Mouse (Mus musculus) liver, adult 2 months (tissue): ENCODE measurements around the gene H2al1f.
"Not testable (repeated sequence)": the region's sequence is repeated elsewhere in the genome, so short reads cannot be mapped to it uniquely, and the experiment has no call there.

Experiments used
- CTCF ChIP-seq: fragments of 200-500 bp; IDR thresholded peaks from 2 replicates; pipeline ENCODE4 v1.5.1; 2011; ENCODE audit warnings: low read depth, low read length, control low read depth
- POLR2A ChIP-seq: fragments of 200-500 bp; IDR thresholded peaks from 2 replicates; pipeline ENCODE4 v1.6.1; 2011; ENCODE audit warnings: low read length, control low read depth; ENCODE audit not compliant: insufficient read depth; ENCODE audit errors: extremely low read depth

DNA sequence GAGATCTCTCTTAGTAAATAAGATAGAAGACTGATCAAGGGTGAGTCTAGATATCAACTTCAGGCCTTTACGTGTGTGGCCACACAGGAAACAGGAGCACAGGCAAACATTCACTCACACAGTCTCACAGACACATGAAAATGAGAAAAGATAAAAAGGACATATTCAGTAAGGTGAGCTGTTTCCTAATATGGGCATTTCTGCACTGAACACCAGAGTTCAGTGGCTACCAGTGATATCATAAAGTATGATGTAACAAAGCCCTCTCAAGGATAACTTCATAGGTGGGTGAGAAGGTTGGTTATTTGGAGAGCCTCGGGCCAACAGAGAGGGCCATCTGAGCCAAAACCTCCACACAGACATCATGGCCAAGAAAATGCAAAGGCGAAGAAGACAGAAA is 16.0 kb upstream of the H2al1f start, which contains the start of gene H2al1a:
- not testable (repeated sequence) for TF ChIP-seq CTCF, POLR2A
